Mouse (Mus musculus) cortical plate, adult 2 months (tissue): ENCODE results near the gene Cntn5.

ENCODE experiments used
- CTCF ChIP-seq: fragments of 200-500 bp; IDR thresholded peaks from 2 replicates; pipeline ENCODE4 v1.5.1; 2011; ENCODE audit warnings: mild to moderate bottlenecking, control low read depth, low read length; ENCODE audit not compliant: insufficient read depth; ENCODE audit errors: extremely low read depth
- POLR2A ChIP-seq: fragments of 200-500 bp; IDR thresholded peaks from 2 replicates; pipeline ENCODE4 v1.6.1; 2011; ENCODE audit warnings: mild to moderate bottlenecking, low read length, control low read depth; ENCODE audit not compliant: insufficient read depth; ENCODE audit errors: extremely low read depth

GRCm38 (mm10) chr9:10909573-10909972 lies 5.0 kb upstream of the Cntn5 start:
- no peak for TF ChIP-seq CTCF
- no peak for TF ChIP-seq POLR2A
